In the genomic region with DNA sequence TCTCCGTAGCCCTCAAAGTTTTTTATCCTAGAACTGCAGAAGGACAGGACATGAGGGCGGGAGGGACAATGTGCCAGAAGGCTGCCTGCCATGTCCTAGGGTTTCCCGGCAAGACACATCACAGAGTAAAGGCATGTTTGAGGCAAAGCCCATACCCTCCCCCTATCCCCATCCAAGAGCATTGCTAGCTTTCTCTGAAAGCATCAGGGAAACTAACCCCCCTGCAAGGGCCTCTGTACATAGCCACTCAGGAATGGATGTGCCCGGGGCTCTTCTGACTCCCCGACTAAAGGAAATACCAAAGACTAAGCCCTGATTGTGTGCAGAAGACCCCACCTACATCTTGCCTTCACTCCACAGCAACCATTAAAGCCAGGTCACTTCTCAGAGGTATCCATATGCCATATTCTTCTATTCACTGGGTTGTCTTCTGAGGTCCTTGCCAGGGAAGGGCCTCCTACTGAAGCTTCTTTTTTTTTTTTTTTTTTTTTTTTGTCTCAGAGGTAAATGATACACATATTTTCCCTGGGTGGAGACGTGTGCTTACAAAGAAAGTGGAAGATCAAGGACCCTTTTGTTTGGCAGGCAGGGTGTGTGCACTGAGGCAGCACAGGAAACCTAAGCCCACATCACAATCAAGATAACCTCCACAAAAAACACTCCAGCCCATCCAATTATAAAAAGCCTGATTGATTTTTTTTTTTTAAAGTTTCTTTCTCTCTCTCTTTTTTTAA, we compare ENCODE assay signal across 12 mouse cellular contexts.
DNase-seq lines count a peak whose midpoint lies in the region; ATAC-seq and TF ChIP-seq lines count a peak whose summit lies in the region.
"Had no signal": no experiment of that assay in that cellular context is flagged by ENCODE, and none has a peak within 500 bp of the region (broad histone marks: within the 10 kb centered on the region; RNA-seq: fewer than 3 reads in every experiment).

No protein-coding gene starts in this region.

- 35% methylated on average over 6 of the region's 6 CpGs for WGBS in lung, postnatal 0 days
- 31% methylated on average over 6 of the region's 6 CpGs for WGBS in hindbrain, postnatal 0 days

- H3K36me3 ChIP-seq in lung, postnatal 0 days (ENCODE audit: insufficient read depth, low read length): no peaks in the 10 kb centered on the region
- no peaks in the 10 kb centered on the region for H3K36me3 ChIP-seq in hindbrain, postnatal 0 days (ENCODE audit: insufficient read depth, low read length)

- no peak for TF ChIP-seq CTCF in lung, postnatal 0 days (IDR thresholded peaks at IDR 0.05)
- no peak for TF ChIP-seq CTCF in hindbrain, postnatal 0 days (IDR thresholded peaks at IDR 0.05; ENCODE audit: low read depth)

- no peaks in the 10 kb centered on the region for H3K4me1 ChIP-seq in lung, postnatal 0 days (ENCODE audit: insufficient read depth, low read depth, low read length)
- H3K4me1 ChIP-seq in hindbrain, postnatal 0 days (ENCODE audit: insufficient read depth, low read length): no peaks in the 10 kb centered on the region

- intact Hi-C loops in heart, postnatal 25 days (cut with DNase I): no loop called here
- intact Hi-C loops in left cerebral cortex, postnatal 25 days (cut with DNase I): no loop called here

- peak; percentile 16 for DNase-seq in heart, adult 11 months
- DNase-seq in heart, postnatal 25 days (ENCODE audit: low spot score): no peak
- DNase-seq in lung, postnatal 0 days (ENCODE audit: low spot score): no peak
- DNase-seq in lung, postnatal 10 days: no peak
- peak; percentile 80 for DNase-seq in R1 (ENCODE audit: low read depth, low spot score)
- peak; percentile 33 for DNase-seq in hindbrain, postnatal 0 days (ENCODE audit: low spot score)
- DNase-seq in thymus, postnatal 25 days: no peak
- no peak for DNase-seq in left cerebral cortex, postnatal 25 days (ENCODE audit: low spot score in 2 of 2)
- DNase-seq: heart, adult 2 months; heart, postnatal 10 days had no signal

- peak; percentile 11; the same call in 1 of the 2 replicates for ATAC-seq in lung, postnatal 0 days
- ATAC-seq in hindbrain, postnatal 0 days: peak; percentile 81
- ATAC-seq: intestine, postnatal 0 days had no signal

- no peaks in the 10 kb centered on the region for H3K27me3 ChIP-seq in lung, postnatal 0 days (replicated peaks; ENCODE audit: insufficient read depth, low read length)
- H3K27me3 ChIP-seq in hindbrain, postnatal 0 days (ENCODE audit: insufficient read depth, low read length): no peaks in the 10 kb centered on the region

- H3K9ac ChIP-seq in lung, postnatal 0 days (replicated peaks; ENCODE audit: low read depth): no peak overlapping the region
- H3K9ac ChIP-seq in hindbrain, postnatal 0 days (replicated peaks; ENCODE audit: low read length): no peak overlapping the region
- H3K9ac ChIP-seq: liver, embryonic 14.5 days had no signal

- H3K4me2 ChIP-seq in lung, postnatal 0 days (replicated peaks; ENCODE audit: low read depth, low read length): no peak overlapping the region
- no peak overlapping the region for H3K4me2 ChIP-seq in hindbrain, postnatal 0 days (ENCODE audit: low read depth, low read length)

- no peak for TF ChIP-seq EP300 in lung, postnatal 0 days (IDR thresholded peaks at IDR 0.05)

- no peaks in the 10 kb centered on the region for H3K9me3 ChIP-seq in lung, postnatal 0 days (ENCODE audit: low read length)
- no peaks in the 10 kb centered on the region for H3K9me3 ChIP-seq in hindbrain, postnatal 0 days (ENCODE audit: low read length)

- no peak overlapping the region for H3K4me3 ChIP-seq in lung, postnatal 0 days (ENCODE audit: low read depth, low read length)
- no peak overlapping the region for H3K4me3 ChIP-seq in hindbrain, postnatal 0 days (ENCODE audit: low read length)
- H3K4me3 ChIP-seq: heart, adult 2 months had no signal

- H3K27ac ChIP-seq in lung, postnatal 0 days (ENCODE audit: low read length): no peak overlapping the region
- no peak overlapping the region; the same call in 1 of the 2 replicates for H3K27ac ChIP-seq in hindbrain, postnatal 0 days
- H3K27ac ChIP-seq: heart, adult 2 months; liver, embryonic 14.5 days had no signal

Comparison
In these comparisons a context has a peak if more than half of its experiments do, and no peak if none do; other contexts are left out.
1. DNase-seq: peak in heart, adult 11 months (single experiment), R1 (single experiment) and hindbrain, postnatal 0 days (single experiment); none in heart, postnatal 25 days (single experiment), lung, postnatal 0 days (single experiment), lung, postnatal 10 days (single experiment), thymus, postnatal 25 days (single experiment) and left cerebral cortex, postnatal 25 days (0 of 2).